Mouse (Mus musculus) left cerebral cortex, adult 2 months (tissue): ENCODE results near the gene Sema3d. TPM values are rescaled to one million over a fixed set of nuclear protein-coding genes. Genes with fewer than 3 reads are reported as not detected.
A peak's percentile ranks its signal among the peaks of the same experiment; 100 is the strongest.

Experiments
- DNase-seq, 2 experiments: peaks; one replicate each; pipeline ENCODE4 v3.0.0; 2021 to 2022; ENCODE audit warnings: low spot score in 2 of 2, mixed read lengths in 1 of 2; ENCODE audit errors: extremely low spot score in 1 of 2
- H3K27ac ChIP-seq: fragments of 200-600 bp; 2 replicates; pipeline ENCODE4 v1.8.1; 2022
- H3K4me3 ChIP-seq: fragments of 200-600 bp; 2 replicates; pipeline ENCODE4 v1.8.1; 2022
- CTCF ChIP-seq: fragments of 200-600 bp; IDR thresholded peaks from 2 replicates; pipeline ENCODE4 v1.8.1; 2022; ENCODE audit warnings: antibody characterized with exemption, mild to moderate bottlenecking, moderate library complexity
- intact Hi-C: fragments of 180-260 bp; cut with DNase I; formaldehyde crosslinking; loops from one replicate; pipeline ENCODE4 v1.15.1; 2025
- total RNA-seq, 2 experiments: library from RNA; stranded (reverse); gene quantifications; 2 replicates each; pipeline ENCODE4 v1.2.3; 2021

Sema3d gene
- total RNA-seq, 2 experiments from 2014 or later: 4.4 to 5.7 TPM

GRCm38 (mm10) chr5:12563132-12563531, 179.9 kb downstream of the Sema3d start:
- no peak for DNase-seq
- Histone ChIP-seq H3K4me3 (no peak overlapping the region), H3K27ac (no peak overlapping the region)
- intact Hi-C loops: loop anchor here (5.0 kb wide), 1 partner anchor 1654 kb away; no protein-coding TSS in a partner anchor
- no peak for TF ChIP-seq CTCF

GRCm38 (mm10) chr5:12564602-12565220, 181.5 kb downstream of the Sema3d start:
- no peak for DNase-seq
- intact Hi-C loops: loop anchor here (1.0 to 5.0 kb wide), 2 partner anchors 836 to 1653 kb away; no protein-coding TSS in a partner anchor
- Histone ChIP-seq H3K4me3 (no peak overlapping the region), H3K27ac (no peak overlapping the region)
- TF ChIP-seq CTCF: peak; percentile 66

DNA sequence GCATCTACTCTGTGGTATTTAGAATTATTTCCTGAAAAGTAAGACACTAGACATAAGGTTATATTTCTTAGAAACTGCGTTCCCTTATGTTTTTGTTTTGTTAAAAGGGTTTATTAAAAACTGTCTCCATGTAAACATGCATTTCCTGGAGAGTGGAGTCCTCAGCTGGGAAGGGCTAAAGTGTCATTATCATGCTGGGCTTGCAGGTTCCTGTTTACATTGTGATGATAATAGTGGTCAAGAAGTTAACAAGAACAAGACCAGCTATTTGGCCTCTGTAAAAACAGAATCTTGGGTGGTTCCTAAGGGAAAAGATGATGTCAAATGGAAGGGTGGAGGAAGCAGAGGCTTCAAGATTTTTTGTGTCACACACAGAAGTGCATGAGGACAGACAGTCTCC, 183.4 kb downstream of the Sema3d start:
- TF ChIP-seq CTCF: no peak
- no peak for DNase-seq
- Histone ChIP-seq H3K4me3 (no peak overlapping the region), H3K27ac (no peak overlapping the region)
- intact Hi-C loops: loop anchor here (2.0 kb wide), 1 partner anchor 1018 kb away; no protein-coding TSS in a partner anchor

- intact Hi-C loops: no loop called here
- no peak for DNase-seq
- Histone ChIP-seq H3K27ac (no peak overlapping the region), H3K4me3 (no peak overlapping the region)
- no peak for TF ChIP-seq CTCF
Observed at GRCm38 (mm10) chr5:12574551-12574950, 191.4 kb downstream of the Sema3d start.

DNA sequence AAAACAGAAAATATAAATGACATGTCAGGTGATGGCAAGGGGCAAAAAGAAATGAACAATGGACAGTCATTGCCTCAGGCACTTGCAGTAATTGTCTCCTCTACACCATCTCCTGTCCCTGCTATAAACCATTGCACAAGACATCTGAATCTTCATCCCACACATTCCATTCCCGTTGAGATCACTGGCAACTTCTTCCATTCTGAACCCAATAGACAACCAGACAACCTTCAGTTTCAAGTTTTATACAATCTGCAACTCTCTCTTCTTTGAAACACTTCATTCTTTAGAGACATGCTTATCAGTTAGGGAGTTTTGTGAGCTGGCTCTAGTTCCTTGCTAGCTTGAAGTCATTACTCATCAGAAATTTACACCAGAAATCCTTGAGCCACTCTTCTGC, 192.1 kb downstream of the Sema3d start:
- DNase-seq: no peak
- Histone ChIP-seq H3K27ac (no peak overlapping the region), H3K4me3 (no peak overlapping the region)
- TF ChIP-seq CTCF: no peak
- intact Hi-C loops: no loop called here

DNA sequence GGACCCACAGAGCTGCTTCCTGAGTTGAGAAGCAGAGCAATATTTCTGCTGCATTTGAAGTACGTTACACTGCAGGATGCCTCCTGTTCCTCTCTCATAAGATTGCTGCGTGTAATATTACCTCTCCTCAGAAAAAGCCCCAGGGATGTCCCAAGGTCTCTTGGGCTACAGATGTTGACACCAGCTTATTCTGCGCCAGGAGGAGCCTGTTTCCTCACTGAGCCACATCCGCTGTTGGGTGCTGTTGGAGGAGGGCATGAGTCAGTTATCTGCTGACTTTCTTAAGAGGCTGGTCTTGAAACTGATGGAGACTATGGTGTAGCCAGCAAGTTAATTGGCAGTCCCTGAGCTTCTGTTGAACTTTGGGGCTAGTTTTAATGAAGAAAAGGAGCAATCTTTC, 196.6 kb downstream of the Sema3d start:
- intact Hi-C loops: no loop called here
- DNase-seq: no peak
- H3K27ac ChIP-seq: no peak overlapping the region
- TF ChIP-seq CTCF: no peak
- no peak overlapping the region for H3K4me3 ChIP-seq

GRCm38 (mm10) chr5:12582540-12582939, 199.4 kb downstream of the Sema3d start:
- no peak for TF ChIP-seq CTCF
- Histone ChIP-seq H3K27ac (no peak overlapping the region), H3K4me3 (no peak overlapping the region)
- DNase-seq: no peak
- intact Hi-C loops: no loop called here

GRCm38 (mm10) chr5:12583293-12583834, 200.2 kb downstream of the Sema3d start:
- no peak overlapping the region for H3K4me3 ChIP-seq
- DNase-seq: no peak
- H3K27ac ChIP-seq: no peak overlapping the region
- intact Hi-C loops: no loop called here
- TF ChIP-seq CTCF: no peak

DNA sequence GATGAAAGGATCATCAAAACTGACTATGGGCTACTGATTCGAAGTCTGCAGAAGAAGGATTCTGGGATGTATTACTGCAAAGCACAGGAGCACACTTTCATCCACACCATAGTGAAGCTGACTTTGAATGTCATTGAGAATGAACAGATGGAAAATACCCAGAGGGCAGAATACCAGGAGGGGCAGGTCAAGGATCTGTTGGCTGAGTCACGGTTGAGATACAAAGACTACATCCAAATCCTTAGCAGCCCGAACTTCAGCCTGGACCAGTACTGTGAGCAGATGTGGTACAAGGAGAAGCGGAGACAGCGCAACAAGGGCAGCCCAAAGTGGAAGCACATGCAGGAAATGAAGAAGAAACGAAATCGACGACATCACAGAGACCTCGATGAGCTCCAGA, 201.7 kb downstream of the Sema3d start:
- intact Hi-C loops: no loop called here
- no peak for TF ChIP-seq CTCF
- H3K27ac ChIP-seq: no peak overlapping the region

GRCm38 (mm10) chr5:12634227-12634980, 251.2 kb downstream of the Sema3d start:
- TF ChIP-seq CTCF: no peak
- Histone ChIP-seq H3K4me3 (no peak overlapping the region), H3K27ac (no peak overlapping the region)
- DNase-seq: no peak
- intact Hi-C loops: no loop called here

More for the DNA sequence above, 201.7 kb downstream of the Sema3d start:
- DNase-seq: no peak
- no peak overlapping the region for H3K4me3 ChIP-seq

GRCm38 (mm10) chr5:12637763-12638468, 254.7 kb downstream of the Sema3d start:
- DNase-seq: no peak
- Histone ChIP-seq H3K27ac (no peak overlapping the region), H3K4me3 (no peak overlapping the region)
- intact Hi-C loops: no loop called here
- TF ChIP-seq CTCF: no peak
